Mouse (Mus musculus) cerebellum, adult 2 months (tissue): ENCODE results near the gene Magi2. TPM values are rescaled to one million over a fixed set of nuclear protein-coding genes. Genes with fewer than 3 reads are reported as not detected.

Experiments
- DNase-seq, 2 experiments: peaks; one replicate each; pipeline ENCODE4 v3.0.0; 2021
- H3K27ac ChIP-seq: fragments of 200-500 bp; 2 replicates; pipeline ENCODE4 v1.5.1; 2012; ENCODE audit warnings: low read length, control low read depth, inconsistent platforms; ENCODE audit not compliant: insufficient read depth
- H3K27me3 ChIP-seq: fragments of 200-500 bp; 2 replicates; pipeline ENCODE4 v1.6.1; 2012; ENCODE audit warnings: inconsistent platforms, mild to moderate bottlenecking, low read length, moderate library complexity; ENCODE audit not compliant: control insufficient read depth, insufficient read depth
- H3K4me1 ChIP-seq: fragments of 200-500 bp; 2 replicates; pipeline ENCODE4 v1.6.1; 2011; ENCODE audit warnings: low read length; ENCODE audit not compliant: control insufficient read depth, insufficient read depth
- H3K4me3 ChIP-seq: fragments of 200-500 bp; replicated peaks from 2 replicates; pipeline ENCODE3; 2011; ENCODE audit warnings: mild to moderate bottlenecking, low read depth, low read length, control low read depth; ENCODE audit not compliant: insufficient read depth
- CTCF ChIP-seq: fragments of 200-500 bp; IDR thresholded peaks from 2 replicates; pipeline ENCODE4 v1.5.1; 2011; ENCODE audit warnings: low read depth, mild to moderate bottlenecking, control low read depth, low read length, moderate library complexity, borderline replicate concordance; ENCODE audit not compliant: insufficient read depth
- POLR2A ChIP-seq: fragments of 200-500 bp; IDR thresholded peaks from 2 replicates; pipeline ENCODE4 v1.6.1; 2011; ENCODE audit warnings: low read length, control low read depth, borderline replicate concordance; ENCODE audit not compliant: insufficient read depth
- WGBS: fragments of 180-500 bp; shearing (Covaris S2); methylation state at CpG from one replicate; pipeline ENCODE4 v1.1.7; 2018; 5-methylcytosine and 5-hydroxymethylcytosine counted together
- polyA plus RNA-seq: library from polyadenylated mRNA; depleted of rRNA; stranded (reverse); fragments of >200 nt; gene quantifications from 2 replicates; pipeline ENCODE4 v1.2.3, GENCODE M21; 2012

Magi2 gene
- polyA plus RNA-seq, 1 experiment = 30.1 TPM

GRCm38 (mm10) chr5:20048386-20048785 is 821.5 kb downstream of the Magi2 start:
- WGBS = 97% methylated on average over 2 of the region's 2 CpGs
- Histone ChIP-seq H3K27ac (no peak overlapping the region), H3K4me3 (no peak overlapping the region), H3K27me3 (no peaks in the 10 kb centered on the region), H3K4me1 (peaks cover 8% of the 10 kb centered on the region; the same call in 1 of the 2 replicates)
- DNase-seq = no peak
- no peak for TF ChIP-seq CTCF
- TF ChIP-seq POLR2A = no peak

GRCm38 (mm10) chr5:20050284-20050683 is 823.4 kb downstream of the Magi2 start:
- TF ChIP-seq CTCF (no peak), POLR2A (no peak)
- peak; percentile 20 to 37 for DNase-seq
- Histone ChIP-seq H3K4me1 (peaks cover 8% of the 10 kb centered on the region; the same call in 1 of the 2 replicates), H3K4me3 (no peak overlapping the region), H3K27ac (no peak overlapping the region), H3K27me3 (no peaks in the 10 kb centered on the region)
- 0% methylated on average over 1 of the region's 1 CpGs for WGBS

GRCm38 (mm10) chr5:20055000-20055399 is 828.2 kb downstream of the Magi2 start:
- Histone ChIP-seq H3K27me3 (no peaks in the 10 kb centered on the region), H3K27ac (no peak overlapping the region), H3K4me3 (no peak overlapping the region), H3K4me1 (peaks cover 3% of the 10 kb centered on the region; the same call in 1 of the 2 replicates)
- no peak for DNase-seq
- WGBS = 100% methylated on average over 1 of the region's 1 CpGs
- TF ChIP-seq POLR2A (no peak), CTCF (no peak)

- TF ChIP-seq CTCF (no peak), POLR2A (no peak)
- WGBS = 29% methylated on average over 5 of the region's 5 CpGs
- Histone ChIP-seq H3K4me3 (no peak overlapping the region), H3K27ac (no peak overlapping the region), H3K4me1 (no peaks in the 10 kb centered on the region; the same call in 1 of the 2 replicates), H3K27me3 (no peaks in the 10 kb centered on the region)
- peak in 1 of 2 experiments; percentile 24 for DNase-seq
Measured at GRCm38 (mm10) chr5:20056074-20056842, 829.4 kb downstream of the Magi2 start.

- no peak for DNase-seq
- no peaks in the 10 kb centered on the region for H3K27me3 ChIP-seq
- TF ChIP-seq CTCF (no peak), POLR2A (no peak)
- H3K4me1 ChIP-seq = no peaks in the 10 kb centered on the region; the same call in 1 of the 2 replicates
- H3K27ac ChIP-seq = no peak overlapping the region
- 92% methylated on average over 2 of the region's 2 CpGs for WGBS
- no peak overlapping the region for H3K4me3 ChIP-seq
Measured at GRCm38 (mm10) chr5:20056856-20057255, 830.0 kb downstream of the Magi2 start.

- H3K4me3 ChIP-seq = no peak overlapping the region
- DNase-seq = no peak
Measured at GRCm38 (mm10) chr5:20062011-20062410, 835.2 kb downstream of the Magi2 start.

GRCm38 (mm10) chr5:20065081-20065480 is 838.2 kb downstream of the Magi2 start:
- no peak for DNase-seq
- Histone ChIP-seq H3K27ac (no peak overlapping the region), H3K4me3 (no peak overlapping the region), H3K27me3 (no peaks in the 10 kb centered on the region), H3K4me1 (no peaks in the 10 kb centered on the region)
- TF ChIP-seq CTCF = no peak
- TF ChIP-seq POLR2A = no peak
- 86% methylated on average over 1 of the region's 1 CpGs for WGBS

More at GRCm38 (mm10) chr5:20062011-20062410, 835.2 kb downstream of the Magi2 start:
- Histone ChIP-seq H3K27me3 (no peaks in the 10 kb centered on the region), H3K27ac (no peak overlapping the region), H3K4me1 (no peaks in the 10 kb centered on the region)
- 78% methylated on average over 4 of the region's 4 CpGs for WGBS
- TF ChIP-seq POLR2A = no peak
- no peak for TF ChIP-seq CTCF

GRCm38 (mm10) chr5:20068496-20068895 is 841.7 kb downstream of the Magi2 start:
- WGBS = 75% methylated on average over 1 of the region's 1 CpGs
- Histone ChIP-seq H3K4me3 (no peak overlapping the region), H3K27ac (no peak overlapping the region), H3K27me3 (no peaks in the 10 kb centered on the region), H3K4me1 (no peaks in the 10 kb centered on the region)
- TF ChIP-seq POLR2A (no peak), CTCF (no peak)
- DNase-seq = no peak
